Comparison of ENCODE assay signal across 8 mouse cellular contexts in genomic region chr14:32086226-32086625, GRCm38 (mm10). TPM values are rescaled to one million over a fixed set of nuclear protein-coding genes. Genes with fewer than 3 reads are reported as not detected.
DNase-seq lines count a peak whose midpoint lies in the region; ATAC-seq and TF ChIP-seq lines count a peak whose summit lies in the region.

No protein-coding gene starts in this region.

- DNase-seq in adrenal gland, adult 2 months = peak; percentile 25
- no peak for DNase-seq in adrenal gland, postnatal 25 days
- DNase-seq in testis, postnatal 14 days (ENCODE audit: low spot score) = no peak
- DNase-seq in hindbrain, postnatal 0 days (ENCODE audit: low spot score) = peak; percentile 11
- DNase-seq in urinary bladder, postnatal 36 days (ENCODE audit: low spot score in 2 of 2) = no peak
- no peak for DNase-seq in cerebellum, postnatal 36 days

- peaks cover 44% of the 10 kb centered on the region for H3K79me2 ChIP-seq in myocyte (ENCODE audit: control insufficient read depth, insufficient read depth)

- no peak for ATAC-seq in hindbrain, postnatal 0 days

- TF ChIP-seq CTCF in testis, adult 2 months (IDR thresholded peaks at IDR 0.05; ENCODE audit: control insufficient read depth, insufficient read depth, insufficient replicate concordance, low read depth, low read length) = no peak
- no peak for TF ChIP-seq CTCF in hindbrain, postnatal 0 days (IDR thresholded peaks at IDR 0.05; ENCODE audit: low read depth)

- H3K36me3 ChIP-seq in testis, adult 2 months (ENCODE audit: control insufficient read depth, insufficient read depth, low read length) = peaks cover 6% of the 10 kb centered on the region
- H3K36me3 ChIP-seq in hindbrain, postnatal 0 days (ENCODE audit: insufficient read depth, low read length) = peaks cover 15% of the 10 kb centered on the region
- peaks cover 14% of the 10 kb centered on the region for H3K36me3 ChIP-seq in myocyte (ENCODE audit: control insufficient read depth, insufficient read depth)

- 19% methylated on average over 8 of the region's 8 CpGs for WGBS in hindbrain, postnatal 0 days

- no peak for TF ChIP-seq POLR2A in testis, adult 2 months (IDR thresholded peaks at IDR 0.05; ENCODE audit: control insufficient read depth, low read depth, low read length)
- TF ChIP-seq POLR2A in myocyte (IDR thresholded peaks at IDR 0.05; ENCODE audit: insufficient read length, low read depth) = no peak

- H3K27ac ChIP-seq in testis, adult 2 months (ENCODE audit: control insufficient read depth, insufficient read depth, low read depth, low read length) = peak overlapping the region; percentile 25; the same call in 1 of the 2 replicates
- H3K27ac ChIP-seq in hindbrain, postnatal 0 days = peak overlapping the region; percentile 80

- peak overlapping the region; percentile 48 for H3K9ac ChIP-seq in hindbrain, postnatal 0 days (replicated peaks; ENCODE audit: low read length)

- H3K9me3 ChIP-seq in hindbrain, postnatal 0 days (ENCODE audit: low read length) = no peaks in the 10 kb centered on the region

- H3ac ChIP-seq in myocyte (ENCODE audit: control insufficient read depth, insufficient read length) = peak overlapping the region; percentile 35

- H3K27me3 ChIP-seq in testis, adult 2 months (ENCODE audit: control insufficient read depth, insufficient read depth, low read length) = no peaks in the 10 kb centered on the region
- no peaks in the 10 kb centered on the region for H3K27me3 ChIP-seq in hindbrain, postnatal 0 days (ENCODE audit: insufficient read depth, low read length)
- H3K27me3 ChIP-seq in myocyte (ENCODE audit: control insufficient read depth, insufficient read depth, insufficient read length) = no peaks in the 10 kb centered on the region

- H3K4me3 ChIP-seq in testis, adult 2 months (ENCODE audit: control insufficient read depth, low read depth, low read length) = peak overlapping the region; percentile 73
- peak overlapping the region; percentile 70 for H3K4me3 ChIP-seq in hindbrain, postnatal 0 days (ENCODE audit: low read length)
- peak overlapping the region; percentile 78 for H3K4me3 ChIP-seq in myocyte

- H3K4me2 ChIP-seq in hindbrain, postnatal 0 days (ENCODE audit: low read depth, low read length) = peak overlapping the region; percentile 87
- H3K4me2 ChIP-seq in myocyte (ENCODE audit: low read depth) = peak overlapping the region; percentile 66

- H3K4me1 ChIP-seq in testis, adult 2 months (ENCODE audit: control insufficient read depth, insufficient read depth, low read length) = peaks cover 5% of the 10 kb centered on the region
- 0 out of 2 replicates have a peak, but pooled peaks cover 4% of the 10 kb centered on the region for H3K4me1 ChIP-seq in hindbrain, postnatal 0 days (ENCODE audit: insufficient read depth, low read length)

TF ChIP-seq in myocyte, 11 proteins besides CTCF, POLR2A, EP300 and RAD21:
- TF ChIP-seq TCF12 (IDR thresholded peaks at IDR 0.05; ENCODE audit: insufficient read depth, poor library complexity, severe bottlenecking) = no peak
- no peak for TF ChIP-seq POLR2AphosphoS2 (IDR thresholded peaks at IDR 0.05; ENCODE audit: insufficient read length, low read depth)

RNA-seq across cellular contexts. Expression of gene Dph3, which starts 0.7 kb away (rescaled TPM):
- 10 to 100 TPM; 67.7 to 74.9 TPM for total RNA-seq in adrenal gland, adult 2 months (2021)
- polyA plus RNA-seq in adrenal gland, adult 2 months (2012; rRNA removed) = 7.0 and 8.4 TPM in 2 replicates
- total RNA-seq in adrenal gland, postnatal 25 days (2021) = 54.5 and 69.4 TPM in 2 replicates
- polyA plus RNA-seq in testis, adult 2 months (2012; rRNA removed) = 149 and 193 TPM in 2 replicates
- 45.3 and 46.3 TPM in 2 replicates for total RNA-seq in hindbrain, postnatal 0 days (2014; rRNA removed)
- 75.8 and 78.2 TPM in 2 replicates for polyA plus RNA-seq in hindbrain, postnatal 0 days (2015; fragmentation: Nextera tagmentation; extraction: Ambion mirVana)
- 72.2 TPM for polyA plus RNA-seq in myocyte (2012; fragmentation: generic; extraction: Trizol)

RNA-seq across cellular contexts. Expression of gene Oxnad1, which starts 1.1 kb away (rescaled TPM):
- 10 to 100 TPM; 41.8 to 41.9 TPM for total RNA-seq in adrenal gland, adult 2 months (2021)
- polyA plus RNA-seq in adrenal gland, adult 2 months (2012; rRNA removed) = 16.8 and 18.5 TPM in 2 replicates
- total RNA-seq in adrenal gland, postnatal 25 days (2021) = 37.6 and 51.6 TPM in 2 replicates
- 23.9 and 24.0 TPM in 2 replicates for polyA plus RNA-seq in testis, adult 2 months (2012; rRNA removed)
- 28.8 and 34.3 TPM in 2 replicates for total RNA-seq in hindbrain, postnatal 0 days (2014; rRNA removed)
- 24.5 and 24.6 TPM in 2 replicates for polyA plus RNA-seq in hindbrain, postnatal 0 days (2015; fragmentation: Nextera tagmentation; extraction: Ambion mirVana)
- 24.8 TPM for polyA plus RNA-seq in myocyte (2012; fragmentation: generic; extraction: Trizol)

RNA-seq across cellular contexts. Expression of gene Msmb, which starts 55.6 kb away (rescaled TPM):
- not detected for total RNA-seq in adrenal gland, adult 2 months (2021)
- polyA plus RNA-seq in adrenal gland, adult 2 months (2012; rRNA removed) = not detected in 2 replicates
- not detected in 2 replicates for total RNA-seq in adrenal gland, postnatal 25 days (2021)
- polyA plus RNA-seq in testis, adult 2 months (2012; rRNA removed) = not detected in 2 replicates
- total RNA-seq in hindbrain, postnatal 0 days (2014; rRNA removed) = not detected in 2 replicates
- polyA plus RNA-seq in hindbrain, postnatal 0 days (2015; fragmentation: Nextera tagmentation; extraction: Ambion mirVana) = not detected in 2 replicates
- polyA plus RNA-seq in myocyte (2012; fragmentation: generic; extraction: Trizol) = not detected

RNA-seq across cellular contexts. Expression of gene Galnt15, which starts 57.4 kb away (rescaled TPM):
- 10 to 100 TPM in 1 of 2 experiments, 1 to 10 TPM in 1; 5.2 to 14.5 TPM for total RNA-seq in adrenal gland, adult 2 months (2021)
- 3.6 and 4.8 TPM in 2 replicates for polyA plus RNA-seq in adrenal gland, adult 2 months (2012; rRNA removed)
- 4.3 and 4.6 TPM in 2 replicates for total RNA-seq in adrenal gland, postnatal 25 days (2021)
- 0.26 and 0.65 TPM in 2 replicates for polyA plus RNA-seq in testis, adult 2 months (2012; rRNA removed)
- 3.3 and 5.1 TPM in 2 replicates for total RNA-seq in hindbrain, postnatal 0 days (2014; rRNA removed)
- 1.8 and 2.4 TPM in 2 replicates for polyA plus RNA-seq in hindbrain, postnatal 0 days (2015; fragmentation: Nextera tagmentation; extraction: Ambion mirVana)
- not detected for polyA plus RNA-seq in myocyte (2012; fragmentation: generic; extraction: Trizol)

Comparison
In these comparisons a context has a peak if more than half of its experiments do, and no peak if none do; other contexts are left out.
1. DNase-seq: peak in adrenal gland, adult 2 months (single experiment) and hindbrain, postnatal 0 days (single experiment); none in adrenal gland, postnatal 25 days (single experiment), testis, postnatal 14 days (single experiment), urinary bladder, postnatal 36 days (0 of 2) and cerebellum, postnatal 36 days (0 of 2).
2. Peak in every context shown above with its lines, with median percentiles within 50 percentile points of each other: H3K4me3 ChIP-seq.